Mouse (Mus musculus): ENCODE data around the gene Piwil4.

DNA sequence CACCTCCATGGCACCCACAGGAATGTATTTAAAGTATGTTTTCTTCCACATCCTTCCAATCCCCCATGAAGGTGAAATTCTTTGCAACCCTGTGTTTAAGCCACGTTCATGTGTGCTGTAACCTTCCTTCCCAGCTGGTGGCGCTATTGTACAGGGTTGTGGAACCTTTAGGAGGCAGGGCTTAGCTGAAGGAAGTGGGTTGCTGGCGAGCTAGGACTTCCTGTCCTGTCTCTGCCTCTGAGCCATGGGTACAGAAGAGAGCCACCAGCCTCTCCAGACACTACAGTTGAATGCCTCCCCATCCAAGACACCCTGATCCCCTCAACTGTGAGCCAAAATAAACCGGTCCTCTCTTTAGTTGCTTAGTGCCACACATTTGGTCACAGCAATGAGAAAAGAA, 42.6 kb downstream of the Piwil4 start:
- TF ChIP-seq CTCF (IDR thresholded peaks at IDR 0.05; ENCODE audit: low read depth, low read length) (0 out of 2 replicates have a peak, but pooled peaks have one; percentile 16), POLR2AphosphoS5 (IDR thresholded peaks at IDR 0.05; ENCODE audit: insufficient replicate concordance, low read depth, low read length) (no peak), TAL1 (conservative IDR thresholded peaks at IDR 0.05; ENCODE audit: low read depth, low read length) (no peak)

Measured in G1E (cell line).